Mouse (Mus musculus): ENCODE results near the gene Farsa.

The Farsa gene

GRCm38 (mm10) chr8:84910551-84910950, 53.8 kb downstream of the Farsa start:
- in situ Hi-C loops (cut with MboI, MseI), result no loop called here

- in situ Hi-C loops (cut with MboI, MseI), result no loop called here
Measured at GRCm38 (mm10) chr8:84911854-84912253, 55.1 kb downstream of the Farsa start.

- in situ Hi-C loops (cut with MboI, MseI), result no loop called here
Measured at GRCm38 (mm10) chr8:84912391-84912790, 55.6 kb downstream of the Farsa start.

- in situ Hi-C loops (cut with MboI, MseI), result no loop called here
Measured at GRCm38 (mm10) chr8:84912895-84913501, 56.2 kb downstream of the Farsa start.

GRCm38 (mm10) chr8:84913502-84913900, 56.7 kb downstream of the Farsa start:
- in situ Hi-C loops (cut with MboI, MseI), result no loop called here

GRCm38 (mm10) chr8:84913960-84914359, 57.2 kb downstream of the Farsa start:
- in situ Hi-C loops (cut with MboI, MseI), result no loop called here

- in situ Hi-C loops (cut with MboI, MseI), result no loop called here
Measured at GRCm38 (mm10) chr8:84915269-84915668, 58.5 kb downstream of the Farsa start.

GRCm38 (mm10) chr8:84917781-84918180, 61.0 kb downstream of the Farsa start:
- in situ Hi-C loops (cut with MboI, MseI), result no loop called here

- in situ Hi-C loops (cut with MboI, MseI), result no loop called here
Measured at GRCm38 (mm10) chr8:84918646-84919045, 61.9 kb downstream of the Farsa start.

Measured in T-helper 17 cell (primary cell).